Mouse (Mus musculus): Measurements from ENCODE around the gene Map2k5. TPM values are rescaled to one million over a fixed set of nuclear protein-coding genes. Genes with fewer than 3 reads are reported as not detected.

Map2k5 gene
- polyA plus RNA-seq, 2 experiments, result 37.1 to 37.5 TPM

DNA sequence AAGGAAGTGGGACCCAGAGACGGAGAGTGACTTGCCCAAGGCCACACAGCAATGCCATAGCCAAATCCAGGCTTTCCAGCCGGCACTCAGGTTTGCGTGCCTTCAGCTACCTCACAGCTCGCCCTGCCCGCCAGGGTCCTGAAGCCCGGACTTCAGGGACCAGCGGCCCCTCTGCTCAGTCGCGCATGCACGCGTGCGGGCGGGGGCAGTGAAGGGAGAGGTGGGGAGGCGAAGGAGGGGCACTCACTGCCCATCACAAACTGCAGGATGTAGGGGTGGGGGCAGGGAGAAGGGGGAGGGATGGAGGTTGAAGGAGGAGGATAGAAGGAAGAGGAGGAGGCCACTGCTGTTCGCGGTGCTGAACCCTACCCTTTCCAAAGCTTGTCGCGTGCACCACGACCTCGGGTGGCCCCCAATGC, 230.8 kb downstream of the Map2k5 start:
- H3K27me3 ChIP-seq (ENCODE audit: control insufficient read depth, insufficient read depth, low read length), result peaks cover 100% of the 10 kb centered on the region
- peaks cover 25% of the 10 kb centered on the region for H3K4me1 ChIP-seq (ENCODE audit: control insufficient read depth, insufficient read depth, low read length)
- 2% methylated on average over 19 of the region's 20 CpGs for WGBS
- H3K36me3 ChIP-seq (ENCODE audit: control insufficient read depth, insufficient read depth, low read length), result no peaks in the 10 kb centered on the region
- H3K9ac ChIP-seq (ENCODE audit: low read depth, low read length, severe bottlenecking), result no peak overlapping the region
- H3K4me2 ChIP-seq (replicated peaks; ENCODE audit: low read depth, low read length, severe bottlenecking), result peak overlapping the region; percentile 35
- peak overlapping the region; percentile 23 for H3K4me3 ChIP-seq (replicated peaks; ENCODE audit: low read length)
- ATAC-seq (ENCODE audit: low FRiP score, low read depth) (no peak), DNase-seq (ENCODE audit: low spot score) (no peak)
- H3K27ac ChIP-seq (replicated peaks; ENCODE audit: low read depth, low read length), result no peak overlapping the region
- no peak for TF ChIP-seq POLR2A (IDR thresholded peaks at IDR 0.05; ENCODE audit: borderline replicate concordance, extremely low read depth, insufficient read depth, insufficient read length)
- H3K9me3 ChIP-seq (ENCODE audit: control insufficient read depth, low read length), result no peaks in the 10 kb centered on the region

DNA sequence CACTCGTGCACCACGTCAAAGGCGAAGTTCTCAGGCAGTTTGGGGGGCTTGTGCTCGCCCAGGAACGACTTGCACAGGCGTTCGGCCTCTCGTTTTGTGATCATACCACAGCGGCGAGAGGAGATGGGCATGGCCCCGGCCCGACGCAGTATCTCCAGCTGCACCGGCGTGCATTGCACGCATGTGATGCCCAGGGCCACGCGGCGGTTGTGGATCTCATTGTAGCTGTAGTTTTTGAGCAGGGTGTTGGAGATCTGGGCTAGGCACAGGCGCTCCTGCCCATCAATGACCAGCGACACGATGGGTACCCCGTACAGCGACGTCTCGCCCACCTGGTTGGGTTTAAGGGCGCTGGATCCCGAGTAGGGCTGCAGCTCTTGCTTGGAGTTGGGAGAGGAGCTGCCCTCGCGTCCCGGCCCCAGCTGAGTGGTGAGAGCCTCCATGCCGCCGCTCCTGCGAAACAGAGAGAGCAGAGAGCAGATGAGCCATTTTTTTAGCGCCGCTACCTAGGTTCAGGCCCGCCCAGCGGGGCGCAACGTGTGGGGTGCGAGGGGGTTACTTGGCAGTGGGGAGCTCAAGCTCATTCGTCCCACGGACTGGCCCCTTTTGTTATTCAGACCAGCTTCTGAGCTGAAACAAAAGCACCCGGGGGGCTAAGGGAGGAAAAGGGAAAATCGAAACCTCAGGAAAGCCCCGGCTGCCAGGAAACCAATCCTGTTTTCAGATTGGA, 231.4 kb downstream of the Map2k5 start:
- H3K27me3 ChIP-seq (ENCODE audit: control insufficient read depth, insufficient read depth, low read length), result peaks cover 100% of the 10 kb centered on the region
- DNase-seq (ENCODE audit: low spot score), result no peak
- TF ChIP-seq POLR2A (IDR thresholded peaks at IDR 0.05; ENCODE audit: borderline replicate concordance, extremely low read depth, insufficient read depth, insufficient read length), result no peak
- H3K4me2 ChIP-seq (replicated peaks; ENCODE audit: low read depth, low read length, severe bottlenecking), result peak overlapping the region; percentile 35
- ATAC-seq (ENCODE audit: low FRiP score, low read depth), result no peak
- H3K9ac ChIP-seq (ENCODE audit: low read depth, low read length, severe bottlenecking), result no peak overlapping the region
- no peak overlapping the region for H3K27ac ChIP-seq (replicated peaks; ENCODE audit: low read depth, low read length)
- H3K4me3 ChIP-seq (replicated peaks; ENCODE audit: low read length), result peak overlapping the region; percentile 23
- H3K4me1 ChIP-seq (ENCODE audit: control insufficient read depth, insufficient read depth, low read length), result peaks cover 25% of the 10 kb centered on the region
- 2% methylated on average over 46 of the region's 46 CpGs for WGBS
- H3K36me3 ChIP-seq (ENCODE audit: control insufficient read depth, insufficient read depth, low read length), result no peaks in the 10 kb centered on the region
- no peaks in the 10 kb centered on the region for H3K9me3 ChIP-seq (ENCODE audit: control insufficient read depth, low read length)

DNA sequence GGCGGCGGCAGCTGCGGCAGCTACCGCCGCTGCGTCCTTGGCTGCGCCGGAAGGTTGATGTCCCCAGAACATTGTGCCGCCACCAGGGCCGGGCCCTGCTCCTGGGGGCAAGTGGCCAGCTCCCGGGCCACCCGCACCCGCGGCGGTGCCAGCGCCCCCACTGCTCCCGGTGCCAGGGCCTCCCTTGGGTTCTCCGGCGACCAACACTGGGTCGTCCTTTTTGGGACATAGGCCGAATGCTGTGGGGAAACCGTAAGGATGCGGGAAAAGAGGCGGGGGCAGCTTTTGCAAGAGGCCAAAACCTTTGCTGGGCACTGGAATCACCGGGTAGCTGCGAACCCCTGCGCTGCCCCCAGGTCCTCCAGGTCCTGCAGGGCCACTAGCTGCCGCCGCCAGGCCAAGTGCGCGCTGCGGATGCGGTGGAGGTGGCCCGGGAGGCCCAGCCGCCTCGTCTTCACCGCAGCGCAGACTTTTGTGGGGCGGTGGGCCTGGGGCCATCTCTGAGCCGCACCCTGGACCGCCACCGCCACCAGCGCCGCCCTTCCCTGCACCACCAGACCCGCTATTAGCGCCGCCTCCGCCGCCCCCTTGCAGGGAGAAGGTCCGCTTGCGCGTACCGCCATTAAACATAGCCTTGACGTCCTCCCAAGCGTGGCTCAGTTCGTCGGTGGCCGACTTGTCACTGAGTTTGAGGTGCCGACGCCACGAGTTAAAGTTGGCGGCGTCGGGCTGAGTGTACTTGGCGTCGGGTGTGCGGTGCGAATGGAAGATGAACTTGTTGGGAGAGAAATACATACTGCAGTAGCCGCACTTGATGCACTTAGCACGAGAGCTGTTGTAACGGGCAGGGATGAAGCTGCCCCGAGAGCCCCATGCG, 232.2 kb downstream of the Map2k5 start:
- WGBS, result under 1% methylated on average over 69 of the region's 73 CpGs

DNA sequence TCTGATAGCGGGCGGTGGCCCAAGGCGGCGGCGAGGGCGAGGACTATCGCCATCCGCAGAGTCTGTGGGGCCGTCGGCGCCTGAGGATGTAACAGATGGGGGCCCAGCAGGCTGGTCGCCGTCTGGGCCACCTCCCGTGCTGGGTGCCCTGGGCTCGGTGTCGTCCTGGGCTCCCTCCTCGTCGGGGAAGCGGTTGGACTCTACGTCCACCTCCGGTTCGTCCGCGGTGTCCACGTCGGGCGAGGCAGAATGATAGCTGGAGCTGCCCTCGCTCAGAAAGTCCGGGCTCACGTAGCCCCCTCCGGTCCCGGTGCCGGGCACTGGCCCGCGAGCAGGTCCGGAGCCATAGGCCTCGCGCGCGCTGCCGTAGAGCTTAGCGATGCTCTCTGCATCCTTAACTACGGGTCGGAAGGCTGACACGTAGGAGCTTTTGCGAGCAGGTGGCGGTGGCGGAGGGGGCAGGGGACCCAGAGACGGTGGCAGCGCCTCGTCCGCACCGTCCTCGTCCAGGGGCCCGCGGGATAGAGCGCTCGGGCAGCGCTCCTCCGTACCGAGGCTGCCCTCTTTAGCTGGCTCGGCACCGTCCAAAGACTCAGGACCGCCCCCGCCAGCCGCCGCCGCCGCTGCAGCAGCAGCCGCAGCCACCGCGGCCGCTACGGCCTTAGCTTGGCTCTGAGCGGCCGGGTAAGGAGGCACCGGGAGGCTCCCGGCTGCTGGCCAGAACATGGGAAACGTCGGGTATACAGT, 233.0 kb downstream of the Map2k5 start:
- DNase-seq (ENCODE audit: low spot score) (no peak), ATAC-seq (ENCODE audit: low FRiP score, low read depth) (no peak)
- H3K9ac ChIP-seq (ENCODE audit: low read depth, low read length, severe bottlenecking), result no peak overlapping the region
- H3K36me3 ChIP-seq (ENCODE audit: control insufficient read depth, insufficient read depth, low read length), result no peaks in the 10 kb centered on the region
- peak overlapping the region; percentile 23 for H3K4me3 ChIP-seq (replicated peaks; ENCODE audit: low read length)
- WGBS, result 2% methylated on average over 60 of the region's 80 CpGs
- peak overlapping the region; percentile 26 for H3K4me2 ChIP-seq (replicated peaks; ENCODE audit: low read depth, low read length, severe bottlenecking)
- no peak overlapping the region for H3K27ac ChIP-seq (replicated peaks; ENCODE audit: low read depth, low read length)
- peaks cover 25% of the 10 kb centered on the region for H3K4me1 ChIP-seq (ENCODE audit: control insufficient read depth, insufficient read depth, low read length)
- TF ChIP-seq POLR2A (IDR thresholded peaks at IDR 0.05; ENCODE audit: borderline replicate concordance, extremely low read depth, insufficient read depth, insufficient read length), result no peak
- H3K27me3 ChIP-seq (ENCODE audit: control insufficient read depth, insufficient read depth, low read length), result peaks cover 96% of the 10 kb centered on the region
- H3K9me3 ChIP-seq (ENCODE audit: control insufficient read depth, low read length), result no peaks in the 10 kb centered on the region

More for the DNA sequence above, 232.2 kb downstream of the Map2k5 start:
- no peak overlapping the region for H3K27ac ChIP-seq (replicated peaks; ENCODE audit: low read depth, low read length)
- no peak overlapping the region for H3K9ac ChIP-seq (ENCODE audit: low read depth, low read length, severe bottlenecking)
- peaks cover 98% of the 10 kb centered on the region for H3K27me3 ChIP-seq (ENCODE audit: control insufficient read depth, insufficient read depth, low read length)
- H3K4me2 ChIP-seq (replicated peaks; ENCODE audit: low read depth, low read length, severe bottlenecking), result peak overlapping the region; percentile 35
- peaks cover 25% of the 10 kb centered on the region for H3K4me1 ChIP-seq (ENCODE audit: control insufficient read depth, insufficient read depth, low read length)
- ATAC-seq (ENCODE audit: low FRiP score, low read depth) (no peak), DNase-seq (ENCODE audit: low spot score) (no peak)
- H3K4me3 ChIP-seq (replicated peaks; ENCODE audit: low read length), result peak overlapping the region; percentile 23
- TF ChIP-seq POLR2A (IDR thresholded peaks at IDR 0.05; ENCODE audit: borderline replicate concordance, extremely low read depth, insufficient read depth, insufficient read length), result no peak
- no peaks in the 10 kb centered on the region for H3K9me3 ChIP-seq (ENCODE audit: control insufficient read depth, low read length)
- no peaks in the 10 kb centered on the region for H3K36me3 ChIP-seq (ENCODE audit: control insufficient read depth, insufficient read depth, low read length)

All from limb, embryonic 14.5 days (tissue).